Mouse (Mus musculus) neural tube, embryonic 11.5 days (tissue): ENCODE measurements around the gene Nemf. TPM values are rescaled to one million over a fixed set of nuclear protein-coding genes. Genes with fewer than 3 reads are reported as not detected.

ENCODE experiments used
- ATAC-seq: fragments of 200-750 bp; cut with Nextera tagmentation; 2 replicates; pipeline ENCODE4 v1.8.0; 2017; ENCODE audit warnings: moderate number of reproducible peaks, mild to moderate bottlenecking, moderate TSS enrichment, moderate library complexity; ENCODE audit not compliant: insufficient read depth, low FRiP score, low TSS enrichment
- DNase-seq: peaks from one replicate; pipeline ENCODE4 v3.0.0-alpha.2; 2015; ENCODE audit warnings: low spot score
- H3K27ac ChIP-seq: fragments of 300-500 bp; sonication (generic); 2 replicates; pipeline ENCODE4 v1.5.1; 2014; ENCODE audit warnings: low read depth, mild to moderate bottlenecking, low read length
- H3K27me3 ChIP-seq: fragments of 300-500 bp; sonication (generic); 2 replicates; pipeline ENCODE4 v1.6.1; 2014; ENCODE audit warnings: mild to moderate bottlenecking, low read length, mixed read lengths; ENCODE audit not compliant: control insufficient read depth, insufficient read depth
- H3K36me3 ChIP-seq: fragments of 300-500 bp; sonication (generic); 2 replicates; pipeline ENCODE4 v1.6.1; 2014; ENCODE audit warnings: mild to moderate bottlenecking, low read length, moderate library complexity, mixed read lengths; ENCODE audit not compliant: control insufficient read depth, insufficient read depth
- H3K4me1 ChIP-seq: fragments of 300-500 bp; sonication (generic); 2 replicates; pipeline ENCODE4 v1.6.1; 2014; ENCODE audit warnings: low read length, mixed read lengths; ENCODE audit not compliant: control insufficient read depth, insufficient read depth
- H3K4me2 ChIP-seq: fragments of 300-500 bp; sonication (generic); 2 replicates; pipeline ENCODE4 v1.6.1; 2014; ENCODE audit warnings: low read depth, mild to moderate bottlenecking, moderate library complexity
- H3K4me3 ChIP-seq: fragments of 300-500 bp; sonication (generic); 2 replicates; pipeline ENCODE4 v1.5.1; 2014; ENCODE audit warnings: low read depth, low read length
- H3K9ac ChIP-seq: fragments of 300-500 bp; sonication (generic); 2 replicates; pipeline ENCODE4 v1.6.1; 2014; ENCODE audit warnings: mild to moderate bottlenecking, low read length
- H3K9me3 ChIP-seq: fragments of 300-500 bp; sonication (generic); 2 replicates; pipeline ENCODE4 v1.6.1; 2016; ENCODE audit warnings: low read length; ENCODE audit not compliant: control insufficient read depth
- WGBS: fragments of 180-500 bp; shearing (Covaris S2); extraction: QIAGEN DNeasy Blood & Tissue Kit; methylation state at CpG from one replicate; pipeline ENCODE4 v1.1.7; 2014; 5-methylcytosine and 5-hydroxymethylcytosine counted together
- polyA plus RNA-seq: library from polyadenylated mRNA; unstranded; fragments of >200 nt; fragmentation: Nextera tagmentation; extraction: Ambion mirVana; gene quantifications from 2 replicates; pipeline ENCODE4 v1.2.1, GENCODE M21; 2014

Gene Nemf
- polyA plus RNA-seq, 1 experiment from 2014 or later: 82.1 TPM

GRCm38 (mm10) chr12:69295651-69296050 lies 61.3 kb downstream of the Nemf start:
- 86% methylated on average over 4 of the region's 4 CpGs for WGBS
- H3K4me3 ChIP-seq: no peak overlapping the region
- DNase-seq: no peak

GRCm38 (mm10) chr12:69294936-69295335 lies 62.0 kb downstream of the Nemf start:
- no peak overlapping the region for H3K27ac ChIP-seq
- no peaks in the 10 kb centered on the region for H3K9me3 ChIP-seq
- no peak overlapping the region for H3K4me2 ChIP-seq
- no peak overlapping the region for H3K4me3 ChIP-seq
- ATAC-seq (no peak), DNase-seq (no peak)
- 84% methylated on average over 2 of the region's 2 CpGs for WGBS
- H3K4me1 ChIP-seq: peaks cover 5% of the 10 kb centered on the region; the same call in 1 of the 2 replicates
- H3K36me3 ChIP-seq: no peaks in the 10 kb centered on the region
- H3K9ac ChIP-seq: no peak overlapping the region
- H3K27me3 ChIP-seq: no peaks in the 10 kb centered on the region

More at GRCm38 (mm10) chr12:69295651-69296050, 61.3 kb downstream of the Nemf start:
- Histone ChIP-seq H3K27ac (peak overlapping the region; percentile 94; the same call in 1 of the 2 replicates), H3K36me3 (peaks cover 2% of the 10 kb centered on the region; the same call in 1 of the 2 replicates), H3K27me3 (no peaks in the 10 kb centered on the region), H3K9ac (peak overlapping the region; percentile 98), H3K4me2 (no peak overlapping the region), H3K4me1 (peaks cover 5% of the 10 kb centered on the region; the same call in 1 of the 2 replicates), H3K9me3 (no peaks in the 10 kb centered on the region)
- no peak for ATAC-seq

- Histone ChIP-seq H3K9ac (no peak overlapping the region), H3K27ac (no peak overlapping the region), H3K36me3 (no peaks in the 10 kb centered on the region), H3K27me3 (no peaks in the 10 kb centered on the region), H3K4me2 (no peak overlapping the region), H3K9me3 (no peaks in the 10 kb centered on the region), H3K4me1 (no peaks in the 10 kb centered on the region; the same call in 1 of the 2 replicates), H3K4me3 (no peak overlapping the region)
- ATAC-seq: no peak
- no peak for DNase-seq
- 57% methylated on average over 2 of the region's 2 CpGs for WGBS
Measured at GRCm38 (mm10) chr12:69293815-69294214, 63.1 kb downstream of the Nemf start.

DNA sequence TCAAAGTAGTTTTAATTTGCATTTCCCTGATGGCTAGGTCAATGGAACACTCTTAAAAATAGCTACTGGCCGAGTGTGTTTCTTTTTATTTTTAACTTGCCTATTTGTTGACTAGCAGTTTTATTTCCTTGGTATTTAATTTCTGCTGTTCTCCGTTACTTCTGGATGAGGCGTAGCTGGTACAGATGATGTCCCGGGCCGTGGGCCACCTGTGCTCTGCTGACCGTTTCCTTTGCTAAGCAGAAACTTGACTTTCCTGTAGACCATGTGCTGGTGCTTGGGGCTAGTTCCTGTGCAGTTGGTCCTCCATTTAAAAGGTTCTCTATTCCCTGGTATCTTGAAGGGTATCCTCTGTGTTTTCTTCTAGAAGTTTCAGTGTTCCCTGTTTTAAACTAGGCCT lies 64.6 kb downstream of the Nemf start:
- Histone ChIP-seq H3K36me3 (no peaks in the 10 kb centered on the region), H3K27me3 (no peaks in the 10 kb centered on the region), H3K4me2 (no peak overlapping the region), H3K9me3 (no peaks in the 10 kb centered on the region), H3K4me1 (no peaks in the 10 kb centered on the region), H3K9ac (no peak overlapping the region), H3K4me3 (no peak overlapping the region), H3K27ac (no peak overlapping the region)
- 92% methylated on average over 6 of the region's 6 CpGs for WGBS
- ATAC-seq (no peak), DNase-seq (no peak)

DNA sequence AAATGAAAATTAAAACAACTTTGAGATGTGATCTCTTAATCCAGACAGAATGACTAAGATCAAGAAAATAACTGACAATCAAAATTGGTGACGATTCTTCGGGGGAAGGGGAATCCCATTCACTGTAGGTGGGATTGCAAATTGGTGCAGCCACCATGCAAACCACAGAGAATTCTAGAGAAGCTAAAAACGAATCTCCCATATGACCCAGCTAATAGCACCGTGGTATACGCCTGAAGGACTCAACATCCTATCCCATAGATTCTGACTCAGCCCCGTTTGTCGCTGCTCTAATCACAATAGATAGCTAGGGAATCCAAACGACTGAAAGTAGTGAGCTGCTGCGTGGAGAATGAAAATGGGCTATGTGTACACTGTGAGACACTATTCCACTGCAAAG lies 68.3 kb downstream of the Nemf start:
- Histone ChIP-seq H3K4me2 (no peak overlapping the region), H3K4me1 (no peaks in the 10 kb centered on the region), H3K9ac (no peak overlapping the region), H3K4me3 (no peak overlapping the region), H3K36me3 (no peaks in the 10 kb centered on the region), H3K27ac (no peak overlapping the region), H3K27me3 (no peaks in the 10 kb centered on the region), H3K9me3 (no peaks in the 10 kb centered on the region)
- 80% methylated on average over 9 of the region's 9 CpGs for WGBS
- no peak for ATAC-seq
- DNase-seq: no peak

DNA sequence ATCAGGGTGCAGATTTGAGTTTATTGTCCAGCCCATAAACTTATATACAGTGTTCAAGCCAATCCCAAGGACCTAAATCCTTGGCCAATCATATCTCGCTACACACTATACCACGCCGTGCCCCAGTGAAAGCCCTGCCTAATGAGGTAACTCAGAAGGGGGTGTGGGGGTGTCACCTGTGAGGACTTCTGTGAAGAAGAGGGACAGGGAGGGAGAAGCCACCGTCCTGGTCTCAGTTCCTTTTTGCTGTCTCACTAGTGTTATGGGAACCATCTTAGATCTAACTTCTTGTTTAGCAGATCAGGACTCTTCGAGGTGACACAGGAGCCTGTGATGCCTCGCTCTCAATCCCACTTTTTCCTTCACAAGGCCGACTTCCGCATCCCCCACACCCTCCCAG lies 69.4 kb downstream of the Nemf start:
- ATAC-seq: no peak
- Histone ChIP-seq H3K9me3 (no peaks in the 10 kb centered on the region), H3K9ac (no peak overlapping the region), H3K27ac (no peak overlapping the region), H3K4me2 (no peak overlapping the region), H3K27me3 (no peaks in the 10 kb centered on the region), H3K4me3 (no peak overlapping the region), H3K4me1 (no peaks in the 10 kb centered on the region), H3K36me3 (no peaks in the 10 kb centered on the region)
- 90% methylated on average over 8 of the region's 8 CpGs for WGBS
- no peak for DNase-seq

DNA sequence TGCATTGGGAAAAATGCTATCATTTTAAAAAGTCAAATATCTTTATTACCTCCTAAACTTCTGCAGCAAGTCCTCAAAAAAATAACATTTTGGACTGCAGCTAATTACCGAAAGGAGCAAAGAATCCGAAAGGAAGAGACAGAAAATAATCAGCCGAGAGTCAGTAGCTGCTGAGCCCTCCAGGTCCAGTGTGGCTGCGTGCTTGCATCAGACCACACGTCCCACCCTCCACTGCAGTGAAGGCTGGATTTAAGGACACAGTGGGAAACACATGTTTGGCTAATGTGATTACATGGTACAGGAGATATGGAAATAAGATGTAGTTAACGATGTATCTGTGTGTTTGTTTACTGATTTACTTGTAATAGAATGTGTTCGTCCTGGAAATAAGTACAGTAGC lies 73.8 kb downstream of the Nemf start:
- Histone ChIP-seq H3K9ac (no peak overlapping the region), H3K36me3 (no peaks in the 10 kb centered on the region), H3K4me1 (no peaks in the 10 kb centered on the region), H3K4me2 (no peak overlapping the region), H3K4me3 (no peak overlapping the region), H3K9me3 (no peaks in the 10 kb centered on the region), H3K27me3 (no peaks in the 10 kb centered on the region), H3K27ac (no peak overlapping the region)
- WGBS: 90% methylated on average over 7 of the region's 7 CpGs
- no peak for DNase-seq
- no peak for ATAC-seq

DNA sequence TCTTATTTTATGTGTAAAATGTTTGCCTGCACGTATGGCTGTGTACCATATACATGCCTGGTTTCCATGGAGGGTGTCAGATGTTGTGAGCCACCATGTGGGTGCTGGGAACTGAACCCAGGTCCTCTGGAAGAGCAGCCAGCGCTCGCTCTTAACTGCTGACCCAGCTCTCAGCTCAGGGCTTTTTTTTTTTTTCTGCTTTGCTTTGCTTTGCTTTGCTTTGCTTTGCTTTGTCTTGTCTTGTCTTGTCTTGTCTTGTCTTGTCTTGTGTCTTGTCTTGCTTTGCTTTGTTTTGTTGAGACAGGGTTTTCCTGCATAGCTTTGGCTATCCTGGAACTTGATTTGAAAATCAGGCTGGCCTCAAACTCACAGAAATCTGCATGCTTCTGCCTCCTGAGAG lies 76.0 kb downstream of the Nemf start:
- Histone ChIP-seq H3K9me3 (no peaks in the 10 kb centered on the region), H3K9ac (no peak overlapping the region), H3K4me3 (no peak overlapping the region), H3K27ac (no peak overlapping the region), H3K4me2 (no peak overlapping the region), H3K27me3 (no peaks in the 10 kb centered on the region), H3K36me3 (no peaks in the 10 kb centered on the region), H3K4me1 (no peaks in the 10 kb centered on the region)
- WGBS: 93% methylated on average over 3 of the region's 3 CpGs
- ATAC-seq (no peak), DNase-seq (no peak)

DNA sequence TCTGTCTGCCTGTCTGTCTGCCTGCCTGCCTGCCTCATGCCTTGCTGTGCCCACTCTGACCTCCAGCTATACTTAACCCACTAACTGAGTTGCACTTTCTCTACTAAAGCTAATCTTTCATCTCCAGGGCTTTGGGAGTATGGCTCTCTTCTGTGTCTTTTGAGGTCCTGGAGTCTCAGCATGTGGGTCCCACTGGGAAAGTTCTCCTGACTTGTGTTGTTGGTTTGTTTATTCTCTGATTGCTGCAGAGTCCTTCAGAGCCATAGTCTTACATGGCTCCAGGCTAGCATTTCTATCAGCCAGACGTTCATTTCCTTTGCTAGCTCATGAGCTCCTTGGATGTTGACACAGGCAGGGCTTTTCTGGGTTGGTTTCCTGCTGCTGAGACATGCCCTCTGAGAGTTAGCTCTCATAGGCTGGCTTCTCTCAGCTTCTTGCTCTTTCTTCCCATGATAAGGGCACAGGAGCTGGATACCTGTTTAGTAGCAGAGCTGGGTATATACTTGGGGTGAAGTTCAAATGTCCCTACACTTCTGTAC lies 77.0 kb downstream of the Nemf start:
- no peak for DNase-seq
- Histone ChIP-seq H3K36me3 (no peaks in the 10 kb centered on the region), H3K4me2 (no peak overlapping the region), H3K27ac (no peak overlapping the region), H3K9ac (no peak overlapping the region), H3K27me3 (no peaks in the 10 kb centered on the region), H3K4me1 (no peaks in the 10 kb centered on the region), H3K4me3 (no peak overlapping the region), H3K9me3 (no peaks in the 10 kb centered on the region)
- no peak for ATAC-seq
- WGBS: 59% methylated on average over 1 of the region's 1 CpGs
